Mouse (Mus musculus) intestine, embryonic 16.5 days (tissue): ENCODE results near the gene Wwtr1. TPM values are rescaled to one million over a fixed set of nuclear protein-coding genes. Genes with fewer than 3 reads are reported as not detected.

Source experiments
- ATAC-seq: fragments of 200-750 bp; cut with Nextera tagmentation; 2 replicates; pipeline ENCODE4 v1.8.0; 2017; ENCODE audit warnings: moderate TSS enrichment, moderate library complexity
- H3K27ac ChIP-seq: fragments of 300-500 bp; sonication (generic); 2 replicates; pipeline ENCODE4 v1.5.1; 2014; ENCODE audit warnings: mild to moderate bottlenecking, low read length
- H3K27me3 ChIP-seq: fragments of 300-500 bp; sonication (generic); replicated peaks from 2 replicates; pipeline ENCODE4 v1.6.1; 2014; ENCODE audit warnings: low read length, control low read depth, mixed read lengths; ENCODE audit not compliant: control insufficient read depth, insufficient read depth
- H3K36me3 ChIP-seq: fragments of 300-500 bp; sonication (generic); 2 replicates; pipeline ENCODE4 v1.6.1; 2014; ENCODE audit warnings: low read length, control low read depth; ENCODE audit not compliant: control insufficient read depth, insufficient read depth
- H3K4me1 ChIP-seq: fragments of 300-500 bp; sonication (generic); 2 replicates; pipeline ENCODE4 v1.6.1; 2014; ENCODE audit warnings: low read length, control low read depth, mixed read lengths; ENCODE audit not compliant: control insufficient read depth, insufficient read depth
- H3K4me2 ChIP-seq: fragments of 300-500 bp; sonication (generic); 2 replicates; pipeline ENCODE4 v1.6.1; 2014; ENCODE audit warnings: low read depth, low read length, control low read depth
- H3K4me3 ChIP-seq: fragments of 300-500 bp; sonication (generic); 2 replicates; pipeline ENCODE4 v1.5.1; 2014; ENCODE audit warnings: mild to moderate bottlenecking, low read length
- H3K9ac ChIP-seq: fragments of 300-500 bp; sonication (generic); 2 replicates; pipeline ENCODE4 v1.6.1; 2014; ENCODE audit warnings: low read depth, low read length
- H3K9me3 ChIP-seq: fragments of 300-500 bp; sonication (generic); 2 replicates; pipeline ENCODE4 v1.6.1; 2016; ENCODE audit warnings: low read length, control low read depth; ENCODE audit not compliant: control insufficient read depth
- WGBS: fragments of 180-500 bp; shearing (Covaris S2); extraction: QIAGEN DNeasy Blood & Tissue Kit; methylation state at CpG from one replicate; pipeline ENCODE4 v1.1.7; 2014; 5-methylcytosine and 5-hydroxymethylcytosine counted together
- polyA plus RNA-seq: library from polyadenylated mRNA; unstranded; fragments of >200 nt; fragmentation: Nextera tagmentation; extraction: Ambion mirVana; gene quantifications from 2 replicates; pipeline ENCODE4 v1.2.1, GENCODE M21; 2015

The Wwtr1 gene
- polyA plus RNA-seq, 1 experiment from 2014 or later: 13.5 TPM

- Histone ChIP-seq H3K4me3 (no peak overlapping the region), H3K27me3 (no peaks in the 10 kb centered on the region), H3K9ac (no peak overlapping the region), H3K36me3 (no peaks in the 10 kb centered on the region), H3K4me1 (no peaks in the 10 kb centered on the region), H3K9me3 (no peaks in the 10 kb centered on the region), H3K4me2 (no peak overlapping the region), H3K27ac (no peak overlapping the region)
- WGBS: 83% methylated on average over 1 of the region's 1 CpGs
- no peak for ATAC-seq
These were observed 44.9 kb downstream of the Wwtr1 start for GRCm38 (mm10) chr3:57530836-57531235.

- Histone ChIP-seq H3K9ac (no peak overlapping the region), H3K36me3 (no peaks in the 10 kb centered on the region), H3K4me3 (no peak overlapping the region), H3K27me3 (no peaks in the 10 kb centered on the region), H3K4me2 (no peak overlapping the region), H3K27ac (no peak overlapping the region), H3K9me3 (no peaks in the 10 kb centered on the region), H3K4me1 (no peaks in the 10 kb centered on the region)
- ATAC-seq: no peak
- WGBS: 91% methylated on average over 4 of the region's 4 CpGs
These were observed 45.5 kb downstream of the Wwtr1 start for GRCm38 (mm10) chr3:57530221-57530620.

GRCm38 (mm10) chr3:57527154-57527553, 48.6 kb downstream of the Wwtr1 start:
- H3K27me3 ChIP-seq: no peaks in the 10 kb centered on the region
- H3K4me2 ChIP-seq: no peak overlapping the region
- H3K4me3 ChIP-seq: no peak overlapping the region
- H3K36me3 ChIP-seq: no peaks in the 10 kb centered on the region
- H3K9me3 ChIP-seq: no peaks in the 10 kb centered on the region
- ATAC-seq: no peak
- no peaks in the 10 kb centered on the region for H3K4me1 ChIP-seq
- H3K27ac ChIP-seq: no peak overlapping the region
- no peak overlapping the region for H3K9ac ChIP-seq

- no peak overlapping the region for H3K4me3 ChIP-seq
- no peaks in the 10 kb centered on the region for H3K9me3 ChIP-seq
- no peak overlapping the region for H3K27ac ChIP-seq
- H3K36me3 ChIP-seq: no peaks in the 10 kb centered on the region
- no peak overlapping the region for H3K4me2 ChIP-seq
- no peak for ATAC-seq
- no peaks in the 10 kb centered on the region for H3K4me1 ChIP-seq
- WGBS: 94% methylated on average over 5 of the region's 5 CpGs
- H3K27me3 ChIP-seq: no peaks in the 10 kb centered on the region
- no peak overlapping the region for H3K9ac ChIP-seq
These were observed 52.6 kb downstream of the Wwtr1 start for GRCm38 (mm10) chr3:57523093-57523492.

- Histone ChIP-seq H3K4me2 (no peak overlapping the region), H3K9ac (no peak overlapping the region), H3K4me1 (no peaks in the 10 kb centered on the region), H3K36me3 (no peaks in the 10 kb centered on the region), H3K27me3 (no peaks in the 10 kb centered on the region), H3K9me3 (no peaks in the 10 kb centered on the region), H3K27ac (no peak overlapping the region), H3K4me3 (no peak overlapping the region)
- no peak for ATAC-seq
- 88% methylated on average over 4 of the region's 4 CpGs for WGBS
These were observed 53.8 kb downstream of the Wwtr1 start for GRCm38 (mm10) chr3:57521876-57522275.

- Histone ChIP-seq H3K9ac (no peak overlapping the region), H3K27me3 (no peaks in the 10 kb centered on the region), H3K36me3 (no peaks in the 10 kb centered on the region), H3K4me3 (no peak overlapping the region), H3K4me2 (no peak overlapping the region), H3K9me3 (no peaks in the 10 kb centered on the region), H3K27ac (no peak overlapping the region), H3K4me1 (no peaks in the 10 kb centered on the region)
- ATAC-seq: no peak
- WGBS: 79% methylated on average over 7 of the region's 7 CpGs
These were observed 55.7 kb downstream of the Wwtr1 start for GRCm38 (mm10) chr3:57519995-57520394.

GRCm38 (mm10) chr3:57516146-57516545, 59.6 kb downstream of the Wwtr1 start:
- peaks cover 12% of the 10 kb centered on the region for H3K4me1 ChIP-seq
- no peak overlapping the region for H3K4me2 ChIP-seq
- H3K9ac ChIP-seq: no peak overlapping the region
- 73% methylated on average over 4 of the region's 4 CpGs for WGBS
- no peak overlapping the region for H3K27ac ChIP-seq
- no peak overlapping the region for H3K4me3 ChIP-seq
- no peaks in the 10 kb centered on the region for H3K27me3 ChIP-seq
- no peaks in the 10 kb centered on the region for H3K36me3 ChIP-seq
- no peaks in the 10 kb centered on the region for H3K9me3 ChIP-seq
- no peak for ATAC-seq

GRCm38 (mm10) chr3:57515044-57515443, 60.7 kb downstream of the Wwtr1 start:
- H3K36me3 ChIP-seq: no peaks in the 10 kb centered on the region
- H3K4me2 ChIP-seq: no peak overlapping the region
- no peak overlapping the region for H3K9ac ChIP-seq
- 97% methylated on average over 7 of the region's 7 CpGs for WGBS
- no peak overlapping the region for H3K4me3 ChIP-seq
- peaks cover 16% of the 10 kb centered on the region for H3K4me1 ChIP-seq
- no peak for ATAC-seq
- H3K9me3 ChIP-seq: no peaks in the 10 kb centered on the region
- H3K27me3 ChIP-seq: no peaks in the 10 kb centered on the region
- no peak overlapping the region for H3K27ac ChIP-seq

GRCm38 (mm10) chr3:57511816-57512586, 63.7 kb downstream of the Wwtr1 start:
- ATAC-seq: no peak
- H3K4me1 ChIP-seq: peaks cover 16% of the 10 kb centered on the region
- no peaks in the 10 kb centered on the region for H3K27me3 ChIP-seq
- no peak overlapping the region for H3K9ac ChIP-seq
- WGBS: 73% methylated on average over 18 of the region's 18 CpGs
- H3K4me3 ChIP-seq: no peak overlapping the region
- no peak overlapping the region; the same call in 1 of the 2 replicates for H3K27ac ChIP-seq
- no peak overlapping the region for H3K4me2 ChIP-seq
- no peaks in the 10 kb centered on the region for H3K36me3 ChIP-seq
- H3K9me3 ChIP-seq: no peaks in the 10 kb centered on the region
